Mouse (Mus musculus) CH12.LX (cell line): Measurements from ENCODE around the gene Cpne5. TPM values are rescaled to one million over a fixed set of nuclear protein-coding genes. Genes with fewer than 3 reads are reported as not detected.

ENCODE experiments used
- DNase-seq: peaks from one replicate; pipeline ENCODE4 v3.0.0-alpha.2; 2013; ENCODE audit errors: extremely low read depth
- H3K27ac ChIP-seq: 2 replicates; pipeline ENCODE4 v1.5.1; 2012; ENCODE audit warnings: low read depth, mild to moderate bottlenecking, control low read depth, moderate library complexity; ENCODE audit not compliant: insufficient read depth
- H3K27me3 ChIP-seq: replicated peaks from 2 replicates; pipeline ENCODE3; 2012; ENCODE audit warnings: inconsistent platforms
- H3K36me3 ChIP-seq, 2 experiments: replicated peaks in 1 of 2; 2 replicates each; pipeline versions ENCODE3 to v1.6.1; 2012; ENCODE audit warnings: inconsistent platforms in 1 of 2, low read length in 1 of 2, mild to moderate bottlenecking in 1 of 2, mixed read lengths in 1 of 2, moderate library complexity in 1 of 2; ENCODE audit not compliant: control insufficient read depth in 1 of 2, insufficient read depth in 1 of 2
- H3K4me1 ChIP-seq, 2 experiments: 2 replicates each; pipeline ENCODE4 v1.6.1; 2012; ENCODE audit warnings: inconsistent platforms in 1 of 2, moderate library complexity in 1 of 2; ENCODE audit not compliant: insufficient read depth in 2 of 2, control insufficient read depth in 1 of 2
- H3K4me2 ChIP-seq: 2 replicates; pipeline ENCODE4 v1.6.1; 2012; ENCODE audit warnings: low read depth, mild to moderate bottlenecking, control low read depth; ENCODE audit not compliant: poor library complexity, insufficient read depth, severe bottlenecking
- H3K4me3 ChIP-seq, 3 experiments: fragments of 150-350 bp in 1 of 3; sonication (generic) in 1 of 3; replicated peaks in 1 of 3; 2 replicates each; pipeline versions ENCODE3 to v1.5.1; 2011 to 2012; ENCODE audit warnings: low read depth in 2 of 3, low read length in 2 of 3, mild to moderate bottlenecking in 2 of 3, moderate library complexity in 2 of 3, control low read depth in 1 of 3, improper control_type of control experiment in 1 of 3, inconsistent platforms in 1 of 3, mixed read lengths in 1 of 3; ENCODE audit not compliant: poor library complexity in 1 of 3
- H3K79me2 ChIP-seq: replicated peaks from 2 replicates; pipeline ENCODE4 v1.6.1; 2012; ENCODE audit warnings: mild to moderate bottlenecking, moderate library complexity; ENCODE audit not compliant: control insufficient read depth, poor library complexity, insufficient read depth, severe bottlenecking; ENCODE audit errors: extremely low read depth
- H3K9ac ChIP-seq: 2 replicates; pipeline ENCODE4 v1.6.1; 2012; ENCODE audit warnings: low read depth, mild to moderate bottlenecking, control low read depth, moderate library complexity; ENCODE audit not compliant: insufficient read depth
- H3K9me3 ChIP-seq: replicated peaks from 2 replicates; pipeline ENCODE3; 2012; ENCODE audit warnings: low read length, inconsistent platforms, mixed read lengths
- CHD1 ChIP-seq: IDR thresholded peaks from 2 replicates; pipeline ENCODE4 v1.6.1; 2012; ENCODE audit warnings: low read depth, low read length, improper control_type of control experiment, inconsistent platforms
- CTCF ChIP-seq, 2 experiments: IDR thresholded peaks in 1 of 2; conservative IDR thresholded peaks in 1 of 2; 2 replicates each; pipeline ENCODE4 v1.5.1; 2011 to 2012; ENCODE audit warnings: low read depth in 2 of 2, low read length in 2 of 2, improper control_type of control experiment in 1 of 2, inconsistent platforms in 1 of 2, mild to moderate bottlenecking in 1 of 2, moderate library complexity in 1 of 2
- E2F4 ChIP-seq: IDR thresholded peaks from 2 replicates; pipeline ENCODE4 v1.6.1; 2011; ENCODE audit warnings: low read depth, low read length, improper control_type of control experiment; ENCODE audit not compliant: insufficient replicate concordance
- HCFC1 ChIP-seq: IDR thresholded peaks from 2 replicates; pipeline ENCODE4 v1.6.1; 2012; ENCODE audit warnings: low read depth, mild to moderate bottlenecking, inconsistent platforms, low read length, improper control_type of control experiment
- KAT2A ChIP-seq: IDR thresholded peaks from 2 replicates; pipeline ENCODE4 v1.6.1; 2012; ENCODE audit warnings: low read length, improper control_type of control experiment, inconsistent platforms; ENCODE audit not compliant: insufficient replicate concordance
- MAFK ChIP-seq: IDR thresholded peaks from 2 replicates; pipeline ENCODE4 v1.6.1; 2011; ENCODE audit warnings: low read length, improper control_type of control experiment; ENCODE audit not compliant: insufficient replicate concordance
- MAX ChIP-seq: IDR thresholded peaks from 2 replicates; pipeline ENCODE4 v1.6.1; 2011; ENCODE audit warnings: low read length, improper control_type of control experiment
- MEF2A ChIP-seq: IDR thresholded peaks from 2 replicates; pipeline ENCODE4 v1.6.1; 2014; ENCODE audit warnings: low read depth, mild to moderate bottlenecking, inconsistent platforms, low read length, improper control_type of control experiment, borderline replicate concordance
- MXI1 ChIP-seq: IDR thresholded peaks from 2 replicates; pipeline ENCODE4 v1.6.1; 2011; ENCODE audit warnings: mild to moderate bottlenecking, low read depth, low read length, improper control_type of control experiment
- MYC ChIP-seq: IDR thresholded peaks from 2 replicates; pipeline ENCODE4 v1.6.1; 2011; ENCODE audit warnings: low read depth, mild to moderate bottlenecking, improper control_type of control experiment, low read length
- NELFE ChIP-seq: IDR thresholded peaks from 2 replicates; pipeline ENCODE4 v1.6.1; 2011; ENCODE audit warnings: low read depth, low read length, improper control_type of control experiment
- POLR2A ChIP-seq: IDR thresholded peaks from 2 replicates; pipeline ENCODE4 v1.6.1; 2011; ENCODE audit warnings: low read depth, mild to moderate bottlenecking, improper control_type of control experiment, low read length
- POLR2AphosphoS2 ChIP-seq: IDR thresholded peaks from 2 replicates; pipeline ENCODE4 v1.6.1; 2011; ENCODE audit warnings: low read depth, low read length, improper control_type of control experiment
- RAD21 ChIP-seq: IDR thresholded peaks from 2 replicates; pipeline ENCODE4 v1.6.1; 2011; ENCODE audit warnings: low read depth, mild to moderate bottlenecking, low read length, improper control_type of control experiment, moderate library complexity
- RCOR1 ChIP-seq: conservative IDR thresholded peaks from 2 replicates; pipeline ENCODE4 v1.6.1; 2012; ENCODE audit warnings: low read depth, mild to moderate bottlenecking, inconsistent platforms, low read length, improper control_type of control experiment
- SMC3 ChIP-seq: IDR thresholded peaks from 2 replicates; pipeline ENCODE4 v1.6.1; 2011; ENCODE audit warnings: low read depth, low read length, improper control_type of control experiment
- UBTF ChIP-seq: IDR thresholded peaks from 2 replicates; pipeline ENCODE4 v1.6.1; 2012; ENCODE audit warnings: low read depth, mild to moderate bottlenecking, inconsistent platforms, low read length, improper control_type of control experiment, moderate library complexity
- USF2 ChIP-seq: conservative IDR thresholded peaks from 2 replicates; pipeline ENCODE4 v1.6.1; 2011; ENCODE audit warnings: low read depth, low read length, improper control_type of control experiment
- ZMIZ1 ChIP-seq: IDR thresholded peaks from 2 replicates; pipeline ENCODE4 v1.6.1; 2012; ENCODE audit warnings: low read depth, mild to moderate bottlenecking, inconsistent platforms, low read length, improper control_type of control experiment
- dilution Hi-C: fragments of 300-500 bp; cut with MboI; formaldehyde crosslinking; loops from 2 replicates; pipeline ENCODE4 v1.14.3; 2020; ENCODE audit warnings: low sequenced_read_pairs; ENCODE audit not compliant: extremely low pct_unique_long_range_greater_than_20kb, extremely low pct_ligation_motif_present
- in situ Hi-C: fragments of 300-500 bp; cut with MboI; formaldehyde crosslinking; loops from 3 replicates; pipeline ENCODE4 v1.14.3; 2019; ENCODE audit warnings: low sequenced_read_pairs, low pct_ligation_motif_present, low pct_unique_long_range_greater_than_20kb, mixed read lengths
- polyA plus RNA-seq: library from polyadenylated mRNA; unstranded; fragments of >175 nt; gene quantifications from 2 replicates; pipeline ENCODE4 v1.2.1, GENCODE M21; 2012; ENCODE audit warnings: low read depth; ENCODE audit not compliant: insufficient read length
- total RNA-seq, 2 experiments: library from RNA; depleted of rRNA; stranded (reverse); fragments of 300-350 nt in 1 of 2; fragments of >200 nt in 1 of 2; gene quantifications; 2 replicates each; pipeline ENCODE4 v1.2.3; 2012 to 2014

Gene Cpne5
- total and polyA plus RNA-seq, 3 experiments, result 0.68 to 1.9 (median 1.3) TPM

DNA sequence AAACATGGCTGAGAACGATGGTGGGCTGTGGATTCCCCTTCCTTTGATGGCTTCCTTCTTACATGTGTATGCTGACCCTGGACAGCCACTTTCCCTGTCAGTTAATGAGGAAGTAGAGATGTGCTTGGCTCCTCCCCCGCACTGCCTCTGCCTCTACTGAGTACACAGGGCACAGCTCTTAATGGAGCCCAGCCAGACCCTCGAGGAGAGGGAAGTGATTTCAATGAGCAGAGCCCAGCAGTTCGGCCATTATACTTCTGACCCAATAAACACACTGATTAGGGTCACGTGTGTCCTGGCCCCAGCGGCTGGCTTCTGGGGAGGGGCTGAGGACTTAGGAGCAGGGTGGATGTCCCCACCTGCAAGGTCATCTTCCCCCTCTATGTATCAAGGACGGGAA lies 7.8 kb upstream of the Cpne5 start:
- no peak overlapping the region for H3K4me3 ChIP-seq
- no peak overlapping the region for H3K27ac ChIP-seq
- no peak for DNase-seq
- H3K27me3 ChIP-seq, result no peaks in the 10 kb centered on the region
- H3K4me2 ChIP-seq, result no peak overlapping the region
- H3K9ac ChIP-seq, result no peak overlapping the region
- in situ Hi-C loops (loop anchor here (5.0 kb wide), 1 partner anchor 198 kb away; no protein-coding TSS in a partner anchor), dilution Hi-C loops (no loop called here)
- TF ChIP-seq POLR2A (no peak), MYC (no peak), USF2 (no peak), MXI1 (no peak), NELFE (no peak), CTCF (conservative IDR thresholded peaks at IDR 0.05 in 1 of 2, IDR thresholded peaks at IDR 0.05 in 1 of 2; ENCODE audit: low read depth in 2 of 2, low read length in 2 of 2) (no peak), UBTF (no peak), SMC3 (no peak), MEF2A (no peak), KAT2A (no peak), POLR2AphosphoS2 (no peak), CHD1 (no peak), RCOR1 (no peak)
- H3K36me3 ChIP-seq, result peaks cover 17 to 31% of the 10 kb centered on the region in 2 experiments
- peaks cover 9 to 14% of the 10 kb centered on the region in 2 experiments; a peak in 3 of 4 replicates for H3K4me1 ChIP-seq
- no peaks in the 10 kb centered on the region for H3K79me2 ChIP-seq
- H3K9me3 ChIP-seq, result no peaks in the 10 kb centered on the region

DNA sequence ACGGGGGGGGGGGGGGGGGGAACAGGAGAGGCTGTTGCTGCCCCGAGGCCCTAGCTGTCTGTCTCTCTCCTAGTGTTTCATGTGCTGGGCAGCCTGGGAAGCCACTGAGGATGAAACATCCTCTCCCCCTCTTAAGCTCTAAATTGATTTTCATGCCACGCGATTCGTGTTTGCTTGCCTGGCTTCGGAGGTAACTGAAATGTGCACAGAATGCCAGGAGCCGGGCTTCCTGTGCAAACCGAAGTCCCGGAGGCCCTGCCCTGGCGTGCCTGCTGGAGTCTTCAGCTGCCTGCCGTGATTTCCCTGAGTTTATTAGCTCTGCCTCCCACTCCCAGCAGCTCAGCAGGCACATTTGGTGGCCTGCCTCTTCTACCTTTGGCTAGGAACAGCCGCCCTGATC lies 6.9 kb upstream of the Cpne5 start:
- H3K27me3 ChIP-seq, result no peaks in the 10 kb centered on the region
- H3K9me3 ChIP-seq, result no peaks in the 10 kb centered on the region
- no peak for DNase-seq
- H3K4me3 ChIP-seq, result no peak overlapping the region
- H3K79me2 ChIP-seq, result no peaks in the 10 kb centered on the region
- dilution Hi-C loops (no loop called here), in situ Hi-C loops (loop anchor here (5.0 kb wide), 2 partner anchors 68 to 198 kb away; no protein-coding TSS in a partner anchor)
- peaks cover 10 to 23% of the 10 kb centered on the region in 2 experiments for H3K36me3 ChIP-seq
- H3K27ac ChIP-seq, result no peak overlapping the region
- H3K4me2 ChIP-seq, result no peak overlapping the region
- no peak for TF ChIP-seq HCFC1
- TF ChIP-seq USF2, result no peak
- no peak for TF ChIP-seq MAFK
- TF ChIP-seq ZMIZ1, result no peak
- no peak for TF ChIP-seq E2F4
- no peak for TF ChIP-seq MEF2A
- TF ChIP-seq MAX, result no peak
- TF ChIP-seq RAD21, result no peak
- no peak for TF ChIP-seq NELFE
- TF ChIP-seq KAT2A, result no peak
- H3K9ac ChIP-seq, result no peak overlapping the region
- H3K4me1 ChIP-seq, result peaks cover 9 to 14% of the 10 kb centered on the region in 2 experiments; a peak in 3 of 4 replicates
